Mouse (Mus musculus) C2C12 (cell line): ENCODE measurements around the gene Gpr22. TPM values are rescaled to one million over a fixed set of nuclear protein-coding genes. Genes with fewer than 3 reads are reported as not detected.

Experiments
- H3K27me3 ChIP-seq: one replicate; pipeline ENCODE4 v1.6.1; 2011; ENCODE audit not compliant: control insufficient read depth, insufficient read depth, insufficient read length
- H3K36me3 ChIP-seq: one replicate; pipeline ENCODE4 v1.6.1; 2011; ENCODE audit not compliant: control insufficient read depth, insufficient read depth
- H3K4me3 ChIP-seq: one replicate; pipeline ENCODE4 v1.5.1; 2011; ENCODE audit warnings: mild to moderate bottlenecking, control low read depth; ENCODE audit not compliant: poor library complexity, insufficient read depth, severe bottlenecking
- H3K79me2 ChIP-seq: one replicate; pipeline ENCODE4 v1.6.1; 2011; ENCODE audit not compliant: control insufficient read depth, insufficient read depth
- H3K79me3 ChIP-seq: one replicate; pipeline ENCODE4 v1.6.1; 2011; ENCODE audit warnings: low read depth, control low read depth
- H3ac ChIP-seq: one replicate; pipeline ENCODE3; 2011; ENCODE audit warnings: low read depth; ENCODE audit not compliant: control insufficient read depth, insufficient read length
- CEBPB ChIP-seq: IDR thresholded peaks from one replicate; pipeline ENCODE4 v1.6.1; 2011; ENCODE audit warnings: low read depth, mild to moderate bottlenecking, control low read depth, moderate library complexity
- CTCF ChIP-seq: IDR thresholded peaks from one replicate; pipeline ENCODE4 v1.5.1; 2011; ENCODE audit not compliant: control insufficient read depth, insufficient read depth, insufficient read length
- FOSL1 ChIP-seq: IDR thresholded peaks from one replicate; pipeline ENCODE4 v1.8.0; 2011; ENCODE audit warnings: mild to moderate bottlenecking, low read length; ENCODE audit not compliant: poor library complexity, insufficient read depth, severe bottlenecking
- MAX ChIP-seq: IDR thresholded peaks from one replicate; pipeline ENCODE4 v1.6.1; 2011; ENCODE audit warnings: mild to moderate bottlenecking, control low read depth
- MYOD1 ChIP-seq: IDR thresholded peaks from one replicate; pipeline ENCODE4 v1.6.1; 2011; ENCODE audit warnings: low read depth; ENCODE audit not compliant: control insufficient read depth, insufficient read length
- MYOG ChIP-seq: IDR thresholded peaks from one replicate; pipeline ENCODE4 v1.6.1; 2011; ENCODE audit not compliant: control insufficient read depth, insufficient read length; ENCODE audit errors: extremely low read depth
- USF1 ChIP-seq: IDR thresholded peaks from one replicate; pipeline ENCODE4 v1.6.1; 2011; ENCODE audit warnings: low read depth, mild to moderate bottlenecking, control low read depth, moderate library complexity
- polyA plus RNA-seq: library from polyadenylated mRNA; unstranded; fragments of >200 nt; fragmentation: generic; extraction: Trizol; gene quantifications from one replicate; pipeline ENCODE4 v1.2.1, GENCODE M21; 2012; ENCODE audit warnings: missing spikeins

The Gpr22 gene
- polyA plus RNA-seq, 1 experiment, result 0.02 TPM

DNA sequence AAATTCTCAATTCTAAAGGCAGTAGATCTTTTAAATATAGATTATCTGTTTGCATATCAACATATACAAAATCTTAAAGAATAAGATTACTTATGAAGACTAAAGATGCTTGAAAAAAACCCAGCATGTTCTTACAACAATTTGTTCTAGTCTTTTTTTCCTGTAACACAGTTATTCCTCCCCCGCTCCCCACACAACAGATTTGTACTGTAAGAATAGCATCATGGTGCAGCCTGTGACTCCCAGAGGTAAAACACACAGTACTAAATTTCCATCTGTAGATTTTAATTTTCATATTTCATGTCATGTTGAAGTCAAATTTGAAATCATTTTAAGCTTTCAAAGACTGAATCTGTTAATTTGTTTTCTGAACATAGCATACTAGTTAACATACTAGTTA lies 16.4 kb upstream of the Gpr22 start:
- TF ChIP-seq CEBPB, result no peak
- TF ChIP-seq CTCF, result no peak
- no peak for TF ChIP-seq MAX
- no peak for TF ChIP-seq MYOD1
- no peak for TF ChIP-seq FOSL1
- no peak for TF ChIP-seq USF1
- no peak for TF ChIP-seq MYOG
- no peaks in the 10 kb centered on the region for H3K79me2 ChIP-seq
- no peaks in the 10 kb centered on the region for H3K79me3 ChIP-seq
- H3K27me3 ChIP-seq, result no peaks in the 10 kb centered on the region
- H3ac ChIP-seq, result no peak overlapping the region
- H3K4me3 ChIP-seq, result no peak overlapping the region
- H3K36me3 ChIP-seq, result no peaks in the 10 kb centered on the region

GRCm38 (mm10) chr12:31726707-31727106 lies 13.0 kb upstream of the Gpr22 start:
- no peak overlapping the region for H3K4me3 ChIP-seq
- H3K79me3 ChIP-seq, result no peaks in the 10 kb centered on the region
- no peaks in the 10 kb centered on the region for H3K36me3 ChIP-seq
- H3ac ChIP-seq, result no peak overlapping the region
- no peaks in the 10 kb centered on the region for H3K79me2 ChIP-seq
- no peaks in the 10 kb centered on the region for H3K27me3 ChIP-seq
- TF ChIP-seq USF1 (no peak), CTCF (no peak), MYOD1 (no peak), MAX (no peak), MYOG (no peak), FOSL1 (no peak), CEBPB (no peak)

- Histone ChIP-seq H3K36me3 (no peaks in the 10 kb centered on the region), H3K79me3 (no peaks in the 10 kb centered on the region), H3ac (no peak overlapping the region), H3K27me3 (no peaks in the 10 kb centered on the region), H3K4me3 (no peak overlapping the region), H3K79me2 (no peaks in the 10 kb centered on the region)
- TF ChIP-seq CTCF (no peak), MYOD1 (no peak), USF1 (no peak), FOSL1 (no peak), MAX (no peak), CEBPB (no peak), MYOG (no peak)
Measured at GRCm38 (mm10) chr12:31725511-31726275, 11.9 kb upstream of the Gpr22 start.

DNA sequence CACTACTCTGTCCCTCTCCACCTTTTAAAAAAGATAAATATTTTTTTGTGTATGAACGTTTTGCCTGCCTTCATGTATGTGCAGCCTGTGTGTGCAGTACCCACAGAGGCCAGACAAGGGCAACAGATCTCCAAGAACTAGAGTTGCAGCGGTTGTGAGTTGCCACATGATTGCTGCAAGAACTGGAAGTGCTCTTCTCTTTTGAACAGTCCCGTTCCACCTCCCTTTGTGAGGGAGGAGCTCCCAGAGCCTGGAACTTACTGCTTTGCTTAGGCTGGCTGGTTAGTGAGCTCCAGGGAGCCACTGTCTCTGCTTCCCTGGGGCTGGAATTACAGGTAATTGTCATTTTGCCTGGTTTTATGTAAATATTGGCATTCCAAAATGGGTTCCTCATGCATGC lies 10.8 kb upstream of the Gpr22 start:
- Histone ChIP-seq H3K79me3 (no peaks in the 10 kb centered on the region), H3K79me2 (no peaks in the 10 kb centered on the region), H3K36me3 (no peaks in the 10 kb centered on the region), H3K4me3 (no peak overlapping the region), H3ac (no peak overlapping the region), H3K27me3 (no peaks in the 10 kb centered on the region)
- no peak for TF ChIP-seq CTCF
- TF ChIP-seq MYOG, result no peak
- no peak for TF ChIP-seq FOSL1
- no peak for TF ChIP-seq CEBPB
- no peak for TF ChIP-seq USF1
- TF ChIP-seq MYOD1, result no peak
- no peak for TF ChIP-seq MAX

DNA sequence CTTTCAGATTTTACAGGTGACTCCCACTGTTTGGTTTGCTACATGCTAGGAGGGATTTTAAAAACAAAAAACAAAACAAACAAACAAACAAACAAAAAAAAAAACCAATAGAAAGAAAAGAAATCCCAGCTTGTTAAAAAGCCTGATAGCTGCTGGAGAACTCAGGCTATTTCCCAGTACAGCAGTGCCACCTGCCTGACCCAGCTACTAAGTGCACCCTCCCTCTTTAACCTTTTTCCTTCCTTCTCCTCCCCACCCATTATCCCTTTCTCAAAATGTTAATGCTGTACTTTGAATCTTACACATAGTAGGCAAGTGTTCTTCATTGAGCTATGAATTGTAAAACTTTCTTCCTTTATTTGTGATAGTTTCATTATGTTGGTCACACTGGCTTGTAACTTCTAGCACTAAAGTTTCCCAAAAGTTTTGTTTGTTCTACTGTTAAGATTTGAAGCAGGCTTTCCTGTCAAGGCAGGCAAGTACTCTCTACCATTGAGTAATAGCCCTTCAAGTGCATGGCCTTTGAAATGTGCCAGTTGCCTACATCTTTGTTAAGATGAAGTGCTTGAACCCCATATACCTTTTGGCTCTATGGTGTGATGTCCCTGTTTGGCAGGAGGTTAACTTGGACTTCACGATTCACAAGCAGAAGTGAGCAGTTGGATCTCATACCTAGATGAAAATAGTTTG lies 6.0 kb upstream of the Gpr22 start:
- Histone ChIP-seq H3K36me3 (no peaks in the 10 kb centered on the region), H3K79me2 (no peaks in the 10 kb centered on the region), H3ac (no peak overlapping the region), H3K4me3 (no peak overlapping the region), H3K79me3 (no peaks in the 10 kb centered on the region), H3K27me3 (no peaks in the 10 kb centered on the region)
- TF ChIP-seq FOSL1 (no peak), MAX (no peak), CEBPB (no peak), MYOD1 (no peak), CTCF (peak; percentile 29), USF1 (no peak), MYOG (no peak)
